Mouse (Mus musculus): ENCODE results near the gene Anapc15. TPM values are rescaled to one million over a fixed set of nuclear protein-coding genes. Genes with fewer than 3 reads are reported as not detected.
"Not testable (repeated sequence)": the region's sequence is repeated elsewhere in the genome, so short reads cannot be mapped to it uniquely, and the experiment has no call there.

Anapc15 gene
- polyA plus RNA-seq, 1 experiment from 2014 or later = 82.2 TPM

DNA sequence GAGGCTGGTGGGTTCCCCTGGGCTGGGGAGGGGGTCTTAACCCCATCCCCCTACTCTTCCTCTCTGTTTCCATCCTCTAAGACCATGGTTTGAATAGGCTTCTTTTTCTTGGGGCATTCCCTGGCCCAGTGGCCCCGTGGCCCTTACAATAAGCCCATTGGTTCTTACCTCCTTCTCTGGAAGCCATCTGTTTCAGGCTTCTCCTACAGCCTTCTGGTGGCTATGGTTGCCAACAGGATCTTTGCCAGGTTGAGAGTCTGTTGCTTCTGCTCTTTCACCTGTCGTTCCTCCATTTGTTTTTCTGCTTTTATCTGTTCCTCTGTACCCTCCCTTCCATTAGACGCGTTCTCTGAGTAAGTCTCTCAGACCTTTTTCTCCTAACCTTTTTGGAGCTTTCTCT, 74.1 kb downstream of the Anapc15 start:
- Histone ChIP-seq H3K36me3 (peaks cover 41% of the 10 kb centered on the region), H3K4me3 (no peak overlapping the region), H3K4me2 (no peak overlapping the region; the same call in 1 of the 2 replicates), H3K4me1 (peaks cover 67% of the 10 kb centered on the region), H3K27ac (no peak overlapping the region), H3K27me3 (replicated peaks) (no peaks in the 10 kb centered on the region), H3K9ac (no peak overlapping the region), H3K9me3 (replicated peaks) (no peaks in the 10 kb centered on the region)
- 85% methylated on average over 4 of the region's 4 CpGs for WGBS (ENCODE audit: insufficient replicate concordance)
- no peak for ATAC-seq

DNA sequence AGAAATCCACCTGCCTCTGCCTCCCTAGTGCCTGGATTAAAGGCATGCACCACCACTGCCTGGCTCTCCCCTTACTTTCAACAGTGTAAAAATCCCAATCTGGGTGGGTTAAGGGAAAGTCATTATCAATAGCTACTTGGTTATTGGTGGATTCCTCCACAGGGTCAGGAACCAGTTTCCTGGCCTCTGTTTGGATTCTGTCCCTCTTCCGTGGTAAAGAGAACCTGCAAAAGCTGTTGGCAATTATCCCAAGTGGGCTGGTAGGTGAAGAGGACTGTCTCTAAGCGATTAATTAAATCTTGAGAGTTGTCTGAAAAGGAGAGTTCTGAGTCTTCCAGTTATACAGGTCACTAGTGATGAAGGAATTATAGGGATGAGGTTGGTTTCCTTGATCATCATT, 74.8 kb downstream of the Anapc15 start:
- H3K4me3 ChIP-seq = no peak overlapping the region
- H3K9me3 ChIP-seq (replicated peaks) = no peaks in the 10 kb centered on the region
- H3K27me3 ChIP-seq (replicated peaks) = no peaks in the 10 kb centered on the region
- no peak overlapping the region for H3K27ac ChIP-seq
- H3K4me1 ChIP-seq = peaks cover 68% of the 10 kb centered on the region
- H3K4me2 ChIP-seq = no peak overlapping the region
- no peak overlapping the region for H3K9ac ChIP-seq
- peaks cover 41% of the 10 kb centered on the region for H3K36me3 ChIP-seq
- WGBS (ENCODE audit: insufficient replicate concordance) = 87% methylated on average over 2 of the region's 2 CpGs
- ATAC-seq = no peak

DNA sequence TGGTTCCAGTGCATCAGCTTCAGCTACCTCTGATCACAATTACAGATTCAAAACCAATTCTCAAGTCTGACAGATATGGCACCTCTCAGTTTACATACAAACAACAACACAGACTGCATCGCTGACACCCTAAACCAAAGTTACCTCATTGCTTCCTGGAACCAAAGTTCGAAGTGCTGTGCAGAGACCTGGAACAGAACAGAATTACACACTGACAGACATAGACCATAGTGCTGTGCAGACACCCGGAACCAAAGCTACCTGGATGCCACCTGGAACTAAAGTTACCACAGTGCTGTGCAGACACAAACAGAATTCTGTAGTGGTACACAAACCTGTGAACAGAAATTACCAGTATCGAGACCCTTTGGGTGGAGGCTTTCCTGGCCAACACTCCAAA, 76.2 kb downstream of the Anapc15 start:
- H3K4me1 ChIP-seq = peaks cover 72% of the 10 kb centered on the region

DNA sequence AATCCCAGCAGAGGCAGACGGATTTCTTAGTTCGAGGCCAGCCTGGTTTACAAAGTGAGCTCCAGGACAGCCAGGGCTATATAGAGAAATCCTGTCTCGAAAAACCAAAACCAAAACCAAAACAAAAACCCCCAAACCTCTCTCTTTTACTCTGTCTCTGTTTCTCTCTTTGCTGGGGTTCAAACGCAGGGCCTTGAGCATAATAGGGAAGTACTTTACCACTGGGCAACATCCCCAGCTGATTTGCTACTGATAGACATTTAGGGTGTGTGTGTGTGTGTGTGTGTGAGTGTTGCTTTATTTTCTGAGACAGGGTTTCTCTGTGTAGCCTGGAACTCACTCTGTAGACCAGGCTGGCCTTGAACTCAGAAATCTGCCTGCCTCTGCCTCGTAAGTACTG, 85.5 kb downstream of the Anapc15 start:
- not testable (repeated sequence) for H3K4me2 ChIP-seq; H3K27me3 ChIP-seq (replicated peaks); H3K27ac ChIP-seq; ATAC-seq; H3K9me3 ChIP-seq (replicated peaks); H3K9ac ChIP-seq; H3K4me3 ChIP-seq
- peaks cover 43% of the 10 kb centered on the region for H3K4me1 ChIP-seq
- 72% methylated on average over 5 of the region's 5 CpGs for WGBS (ENCODE audit: insufficient replicate concordance)
- H3K36me3 ChIP-seq = peaks cover 12% of the 10 kb centered on the region

More for the DNA sequence above, 76.2 kb downstream of the Anapc15 start:
- no peak overlapping the region for H3K4me2 ChIP-seq
- no peak overlapping the region for H3K4me3 ChIP-seq
- no peaks in the 10 kb centered on the region for H3K27me3 ChIP-seq (replicated peaks)
- H3K27ac ChIP-seq = no peak overlapping the region
- no peak for ATAC-seq
- no peaks in the 10 kb centered on the region for H3K9me3 ChIP-seq (replicated peaks)
- H3K9ac ChIP-seq = no peak overlapping the region
- peaks cover 41% of the 10 kb centered on the region for H3K36me3 ChIP-seq
- whole genome bisulfite sequencing (ENCODE audit: insufficient replicate concordance) = 88% methylated on average over 4 of the region's 4 CpGs

Small RNA genes within 50 kb of the gene (microRNA-seq; reads per million reads assigned to microRNA genes)
- gene Gm22655 = not detected

Other genes with a start within 250 kb of the Anapc15 start
- 31.9 and 34.6 TPM in 2 replicates for gene Clpb, start 200.1 kb upstream of the Anapc15 start, polyA plus RNA-seq (2016; fragmentation: Nextera tagmentation; extraction: Ambion mirVana)
- 0.07 and 0.08 TPM in 2 replicates for gene Phox2a, start 45.4 kb upstream of the Anapc15 start, polyA plus RNA-seq (2016; fragmentation: Nextera tagmentation; extraction: Ambion mirVana)
- gene Inppl1, start 25.5 kb upstream of the Anapc15 start, polyA plus RNA-seq (2016; fragmentation: Nextera tagmentation; extraction: Ambion mirVana) = 6.9 and 7.4 TPM in 2 replicates
- gene Folr2, start 6.5 kb upstream of the Anapc15 start, polyA plus RNA-seq (2016; fragmentation: Nextera tagmentation; extraction: Ambion mirVana) = 3.0 and 3.2 TPM in 2 replicates
- gene Folr1, start 7.1 kb downstream of the Anapc15 start, polyA plus RNA-seq (2016; fragmentation: Nextera tagmentation; extraction: Ambion mirVana) = 0.50 and 0.70 TPM in 2 replicates
- 82.3 and 82.5 TPM in 2 replicates for gene Lamtor1, start 42.2 kb downstream of the Anapc15 start, polyA plus RNA-seq (2016; fragmentation: Nextera tagmentation; extraction: Ambion mirVana)
- 0.14 and 0.30 TPM in 2 replicates for gene Tomt, start 42.6 kb downstream of the Anapc15 start, polyA plus RNA-seq (2016; fragmentation: Nextera tagmentation; extraction: Ambion mirVana)
- 2.8 and 3.6 TPM in 2 replicates for gene Lrrc51, start 70.2 kb downstream of the Anapc15 start, polyA plus RNA-seq (2016; fragmentation: Nextera tagmentation; extraction: Ambion mirVana)
- 48.7 and 53.0 TPM in 2 replicates for gene Numa1, start 70.4 kb downstream of the Anapc15 start, polyA plus RNA-seq (2016; fragmentation: Nextera tagmentation; extraction: Ambion mirVana)
- 4.5 and 4.9 TPM in 2 replicates for gene Il18bp, start 155.0 kb downstream of the Anapc15 start, polyA plus RNA-seq (2016; fragmentation: Nextera tagmentation; extraction: Ambion mirVana)
- gene Rnf121, start 201.8 kb downstream of the Anapc15 start, polyA plus RNA-seq (2016; fragmentation: Nextera tagmentation; extraction: Ambion mirVana) = 12.7 and 13.4 TPM in 2 replicates
- gene Xndc1, start 201.8 kb downstream of the Anapc15 start, polyA plus RNA-seq (2016; fragmentation: Nextera tagmentation; extraction: Ambion mirVana) = 20.2 and 21.0 TPM in 2 replicates
- 0.33 and 0.41 TPM in 2 replicates for gene Xntrpc, start 202.0 kb downstream of the Anapc15 start, polyA plus RNA-seq (2016; fragmentation: Nextera tagmentation; extraction: Ambion mirVana)
- not detected in 2 replicates for gene Trpc2, start 219.4 kb downstream of the Anapc15 start, polyA plus RNA-seq (2016; fragmentation: Nextera tagmentation; extraction: Ambion mirVana)
- 0.12 and 0.42 TPM in 2 replicates for gene Art1, start 238.0 kb downstream of the Anapc15 start, polyA plus RNA-seq (2016; fragmentation: Nextera tagmentation; extraction: Ambion mirVana)
- gene Art5, start 245.8 kb downstream of the Anapc15 start, polyA plus RNA-seq (2016; fragmentation: Nextera tagmentation; extraction: Ambion mirVana) = 0.18 and 0.36 TPM in 2 replicates

Measured in liver, embryonic 12.5 days (tissue).